ENCODE assay signal across 8 mouse cellular contexts in genomic region chr3:21938071-21938848, GRCm38 (mm10).
DNase-seq lines count a peak whose midpoint lies in the region; TF ChIP-seq lines count a peak whose summit lies in the region.

No protein-coding gene starts in this region.

- no peaks in the 10 kb centered on the region for H3K36me3 ChIP-seq in C2C12 (ENCODE audit: control insufficient read depth, insufficient read depth)

- TF ChIP-seq CTCF in C2C12 (IDR thresholded peaks at IDR 0.05; ENCODE audit: control insufficient read depth, insufficient read depth, insufficient read length), result no peak

- intact Hi-C loops in left cerebral cortex, postnatal 25 days (cut with DNase I), result loop anchor here (5.0 kb wide), 6 partner anchors 46 to 1281 kb away; no protein-coding TSS in a partner anchor

- no peak overlapping the region for H3K4me3 ChIP-seq in C2C12 (ENCODE audit: insufficient read depth, poor library complexity, severe bottlenecking)

- no peaks in the 10 kb centered on the region for H3K79me3 ChIP-seq in C2C12 (ENCODE audit: low read depth)

- no peak overlapping the region for H3ac ChIP-seq in C2C12 (ENCODE audit: control insufficient read depth, insufficient read length, low read depth)

- no peaks in the 10 kb centered on the region for H3K27me3 ChIP-seq in C2C12 (ENCODE audit: control insufficient read depth, insufficient read depth, insufficient read length)

- DNase-seq in cerebellum, adult 11 months, result peak; percentile 57
- DNase-seq in cerebellum, postnatal 4 days (ENCODE audit: low spot score in 2 of 2), result no peak
- DNase-seq in cerebellum, postnatal 14 days, result peak; percentile 73 to 84
- DNase-seq in induced T-regulatory cell, adult 2 months (ENCODE audit: low read depth), result peak; percentile 21
- peak; percentile 48 to 89 for DNase-seq in left cerebral cortex, postnatal 25 days (ENCODE audit: low spot score in 2 of 2)
- DNase-seq in spleen, adult 18-20 months, result no peak
- DNase-seq in c-Kit-positive CD71-positive TER-119-positive erythroid progenitor cells, embryonic 14.5 days (ENCODE audit: low spot score), result no peak

- no peaks in the 10 kb centered on the region for H3K79me2 ChIP-seq in C2C12 (ENCODE audit: control insufficient read depth, insufficient read depth)

TF ChIP-seq in C2C12, 6 proteins besides CTCF, POLR2A, EP300 and RAD21:
- TF ChIP-seq MAX (IDR thresholded peaks at IDR 0.05) (no peak), FOSL1 (IDR thresholded peaks at IDR 0.05; ENCODE audit: insufficient read depth, low read length, poor library complexity, severe bottlenecking) (peak; percentile 62)

Comparison
In these comparisons a context has a peak if more than half of its experiments do, and no peak if none do; other contexts are left out.
1. DNase-seq: peak in cerebellum, adult 11 months (single experiment), cerebellum, postnatal 14 days (2 of 2), induced T-regulatory cell, adult 2 months (single experiment) and left cerebral cortex, postnatal 25 days (2 of 2); none in cerebellum, postnatal 4 days (0 of 2), spleen, adult 18-20 months (0 of 2) and c-Kit-positive CD71-positive TER-119-positive erythroid progenitor cells, embryonic 14.5 days (single experiment).